Mouse (Mus musculus): ENCODE measurements around the gene Rps10.

The Rps10 gene

GRCm38 (mm10) chr17:27636132-27637020 is at the start of gene Rps10:
Rps10 (minus strand) TSS chr17:27636669.
- no peak for DNase-seq (ENCODE audit: low spot score)

GRCm38 (mm10) chr17:27685550-27685913 is 49.1 kb upstream of the Rps10 start:
- DNase-seq (ENCODE audit: low spot score) = peak; percentile 36

GRCm38 (mm10) chr17:27684886-27685549 is 48.5 kb upstream of the Rps10 start:
- peak; percentile 85 for DNase-seq (ENCODE audit: low spot score)

- DNase-seq (ENCODE audit: low spot score) = peak; percentile 41
Measured at GRCm38 (mm10) chr17:27678924-27679813, 42.7 kb upstream of the Rps10 start.

- DNase-seq (ENCODE audit: low spot score) = no peak
Measured at GRCm38 (mm10) chr17:27677756-27678155, 41.3 kb upstream of the Rps10 start.

- no peak for DNase-seq (ENCODE audit: low spot score)
Measured at GRCm38 (mm10) chr17:27676270-27676669, 39.8 kb upstream of the Rps10 start.

- DNase-seq (ENCODE audit: low spot score) = no peak
Measured at GRCm38 (mm10) chr17:27675453-27675852, 39.0 kb upstream of the Rps10 start.

- DNase-seq (ENCODE audit: low spot score) = no peak
Measured at GRCm38 (mm10) chr17:27673945-27674344, 37.5 kb upstream of the Rps10 start.

- no peak for DNase-seq (ENCODE audit: low spot score)
Measured at GRCm38 (mm10) chr17:27671720-27672119, 35.3 kb upstream of the Rps10 start.

- DNase-seq (ENCODE audit: low spot score) = no peak
Measured at GRCm38 (mm10) chr17:27658767-27659166, 22.3 kb upstream of the Rps10 start.

GRCm38 (mm10) chr17:27657123-27657522 is 20.7 kb upstream of the Rps10 start:
- DNase-seq (ENCODE audit: low spot score) = no peak

GRCm38 (mm10) chr17:27656414-27656813 is 19.9 kb upstream of the Rps10 start:
- DNase-seq (ENCODE audit: low spot score) = no peak

- no peak for DNase-seq (ENCODE audit: low spot score)
Measured at GRCm38 (mm10) chr17:27656011-27656399, 19.5 kb upstream of the Rps10 start.

- peak; percentile 71 for DNase-seq (ENCODE audit: low spot score)
Measured at GRCm38 (mm10) chr17:27655089-27656010, 18.9 kb upstream of the Rps10 start, which contains the start of gene Pacsin1. Pacsin1 (plus strand) TSS chr17:27655509.

- no peak for DNase-seq (ENCODE audit: low spot score)
Measured at GRCm38 (mm10) chr17:27653253-27653959, 16.9 kb upstream of the Rps10 start.

- DNase-seq (ENCODE audit: low spot score) = no peak
Measured at GRCm38 (mm10) chr17:27652046-27652790, 15.7 kb upstream of the Rps10 start.

GRCm38 (mm10) chr17:27650586-27650985 is 14.1 kb upstream of the Rps10 start:
- DNase-seq (ENCODE audit: low spot score) = no peak

GRCm38 (mm10) chr17:27650160-27650559 is 13.7 kb upstream of the Rps10 start:
- peak; percentile 81 for DNase-seq (ENCODE audit: low spot score)

GRCm38 (mm10) chr17:27645807-27646206 is 9.3 kb upstream of the Rps10 start:
- no peak for DNase-seq (ENCODE audit: low spot score)

GRCm38 (mm10) chr17:27644572-27644971 is 8.1 kb upstream of the Rps10 start:
- DNase-seq (ENCODE audit: low spot score) = no peak

All from retina, embryonic 14.5 days (tissue).